Mouse (Mus musculus) heart, adult 2 months (tissue): ENCODE results near the gene Ovol3. TPM values are rescaled to one million over a fixed set of nuclear protein-coding genes. Genes with fewer than 3 reads are reported as not detected.
A peak's percentile ranks its signal among the peaks of the same experiment; 100 is the strongest.

Experiments
- DNase-seq, 2 experiments: peaks; one replicate each; pipeline ENCODE4 v3.0.0; 2021
- H3K27ac ChIP-seq: fragments of 200-600 bp; 2 replicates; pipeline ENCODE4 v1.8.1; 2022
- H3K27me3 ChIP-seq: fragments of 200-500 bp; 2 replicates; pipeline ENCODE4 v1.6.1; 2012; ENCODE audit warnings: mild to moderate bottlenecking, low read length, inconsistent platforms, mixed read lengths; ENCODE audit not compliant: control insufficient read depth, insufficient read depth
- H3K36me3 ChIP-seq: fragments of 200-500 bp; 2 replicates; pipeline ENCODE4 v1.6.1; 2012; ENCODE audit warnings: low read length, inconsistent platforms; ENCODE audit not compliant: control insufficient read depth, insufficient read depth
- H3K4me1 ChIP-seq: fragments of 200-500 bp; 2 replicates; pipeline ENCODE4 v1.6.1; 2011; ENCODE audit warnings: low read length; ENCODE audit not compliant: control insufficient read depth, insufficient read depth
- H3K4me3 ChIP-seq: fragments of 200-600 bp; 2 replicates; pipeline ENCODE4 v1.8.1; 2022
- H3K79me2 ChIP-seq: fragments of 200-500 bp; replicated peaks from 2 replicates; pipeline ENCODE4 v1.6.1; 2012; ENCODE audit warnings: mild to moderate bottlenecking, inconsistent platforms, low read length, moderate library complexity, mixed read lengths; ENCODE audit not compliant: control insufficient read depth, insufficient read depth
- H3K9ac ChIP-seq: fragments of 200-500 bp; 2 replicates; pipeline ENCODE4 v1.6.1; 2012; ENCODE audit warnings: low read depth, mild to moderate bottlenecking, control low read depth, inconsistent platforms, low read length, mixed read lengths
- CTCF ChIP-seq: fragments of 200-600 bp; IDR thresholded peaks from 2 replicates; pipeline ENCODE4 v1.8.1; 2022; ENCODE audit warnings: antibody characterized with exemption, mild to moderate bottlenecking, moderate library complexity
- EP300 ChIP-seq: fragments of 200-500 bp; IDR thresholded peaks from 2 replicates; pipeline ENCODE4 v1.6.1; 2011; ENCODE audit warnings: low read depth, low read length, control low read depth; ENCODE audit not compliant: insufficient read depth
- POLR2A ChIP-seq: fragments of 200-500 bp; IDR thresholded peaks from 2 replicates; pipeline ENCODE4 v1.6.1; 2011; ENCODE audit warnings: mild to moderate bottlenecking, low read depth, low read length, control low read depth; ENCODE audit not compliant: insufficient read depth
- WGBS: fragments of 180-500 bp; shearing (Covaris S2); methylation state at CpG from one replicate; pipeline ENCODE4 v1.1.7; 2018; 5-methylcytosine and 5-hydroxymethylcytosine counted together
- intact Hi-C: fragments of 180-260 bp; cut with DNase I; formaldehyde crosslinking; loops from one replicate; pipeline ENCODE4 v1.15.1; 2025
- long read RNA-seq: library from polyadenylated mRNA; stranded (forward); transcript quantifications from one replicate; pipeline ENCODE4 v2.0.0, GENCODE M21; 2021
- polyA plus RNA-seq: library from polyadenylated mRNA; depleted of rRNA; stranded (reverse); fragments of >200 nt; gene quantifications from 2 replicates; pipeline ENCODE4 v1.2.3, GENCODE M21; 2012; rRNA removed
- total RNA-seq, 2 experiments: library from RNA; stranded (reverse); gene quantifications; 2 replicates each; pipeline ENCODE4 v1.2.3; 2021

The Ovol3 gene
- total RNA-seq: not detected
- polyA plus RNA-seq: not detected in 2 replicates
- long read RNA-seq: 0 reads

- no peaks in the 10 kb centered on the region for H3K36me3 ChIP-seq
- no peak within 1 kb of the TSS for H3K4me3 ChIP-seq
- no peaks in the 10 kb centered on the region for H3K4me1 ChIP-seq
- H3K27ac ChIP-seq: no peak within 1 kb of the TSS
- H3K9ac ChIP-seq: no peak within 1 kb of the TSS
- no peak for DNase-seq
- H3K79me2 ChIP-seq: no peaks in the 10 kb centered on the region
- TF ChIP-seq POLR2A: no peak
- no peak for TF ChIP-seq CTCF
- no peak for TF ChIP-seq EP300
- intact Hi-C loops: no loop called here
- H3K27me3 ChIP-seq: no peaks in the 10 kb centered on the region
- 80% methylated on average over 4 of the region's 4 CpGs for WGBS
Measured at GRCm38 (mm10) chr7:30235625-30236024, at the start of gene Ovol3. Gene Ovol3 (minus strand): TSS chr7:30235725.

GRCm38 (mm10) chr7:30282740-30283139 lies 47.2 kb upstream of the Ovol3 start:
- H3K9ac ChIP-seq: 0 out of 2 replicates have a peak overlapping the region, but pooled peaks have one; percentile 35
- H3K4me3 ChIP-seq: no peak overlapping the region
- intact Hi-C loops: loop anchor here (2.0 kb wide), 1 partner anchor 18 kb away; no protein-coding TSS in a partner anchor
- no peaks in the 10 kb centered on the region for H3K79me2 ChIP-seq
- H3K27me3 ChIP-seq: no peaks in the 10 kb centered on the region
- H3K27ac ChIP-seq: no peak overlapping the region
- H3K36me3 ChIP-seq: no peaks in the 10 kb centered on the region
- H3K4me1 ChIP-seq: no peaks in the 10 kb centered on the region; the same call in 1 of the 2 replicates
- 45% methylated on average over 7 of the region's 7 CpGs for WGBS
- peak in 1 of 2 experiments; percentile 26 for DNase-seq
- TF ChIP-seq CTCF: no peak
- TF ChIP-seq EP300: no peak
- peak; percentile 52; the same call in 1 of the 2 replicates for TF ChIP-seq POLR2A

DNA sequence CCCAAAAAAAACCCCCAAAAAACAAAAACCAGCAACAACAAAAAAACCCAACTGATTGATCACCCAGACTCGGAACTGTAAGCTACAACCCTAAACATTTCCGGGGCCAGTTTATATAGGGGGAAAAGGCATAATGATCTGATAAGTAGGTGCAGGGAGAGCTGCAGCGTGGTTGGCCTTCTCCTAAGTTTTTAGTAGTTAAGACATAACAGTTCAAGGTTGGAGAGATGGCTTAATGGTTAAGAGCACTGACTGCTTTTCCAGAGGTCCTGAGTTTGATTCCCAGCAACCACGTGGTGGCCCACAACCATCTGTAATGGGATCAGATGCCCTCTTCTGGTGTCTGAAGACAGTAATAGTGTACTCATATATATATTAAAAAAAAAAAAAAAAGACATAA lies 46.0 kb upstream of the Ovol3 start:
- H3K27ac ChIP-seq: no peak overlapping the region
- 80% methylated on average over 4 of the region's 4 CpGs for whole genome bisulfite sequencing
- intact Hi-C loops: no loop called here
- H3K27me3 ChIP-seq: no peaks in the 10 kb centered on the region
- DNase-seq: no peak
- H3K4me1 ChIP-seq: no peaks in the 10 kb centered on the region; the same call in 1 of the 2 replicates
- H3K4me3 ChIP-seq: no peak overlapping the region
- no peak for TF ChIP-seq POLR2A
- TF ChIP-seq CTCF: no peak
- no peak for TF ChIP-seq EP300
- no peaks in the 10 kb centered on the region for H3K36me3 ChIP-seq
- no peak overlapping the region for H3K9ac ChIP-seq
- H3K79me2 ChIP-seq: no peaks in the 10 kb centered on the region

DNA sequence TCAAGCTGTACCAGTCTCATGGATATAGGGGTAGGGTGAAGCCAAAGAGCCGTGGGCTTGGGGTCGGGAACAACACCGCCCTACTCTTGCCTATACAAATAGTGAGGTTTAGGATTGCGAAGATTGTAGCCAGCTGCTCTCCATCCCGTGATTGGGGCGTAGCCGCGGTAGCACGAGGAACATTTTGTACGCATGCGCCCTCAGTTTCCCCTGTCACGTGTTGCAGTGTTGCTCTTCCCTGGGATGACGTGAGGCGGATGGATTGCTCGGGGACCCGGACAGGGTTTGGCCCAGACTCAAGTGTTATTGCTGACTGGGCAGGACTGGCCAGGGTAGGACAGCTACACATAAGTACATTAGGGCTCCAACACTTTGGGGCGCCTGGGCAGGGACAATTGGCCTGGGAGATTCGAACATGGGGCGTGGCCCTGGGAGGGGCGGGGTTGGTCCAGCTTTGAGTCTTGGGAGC lies 45.2 kb upstream of the Ovol3 start:
- peak overlapping the region; percentile 36 for H3K9ac ChIP-seq
- under 1% methylated on average over 20 of the region's 20 CpGs for WGBS
- no peak for TF ChIP-seq CTCF
- TF ChIP-seq POLR2A: peak; percentile 64
- intact Hi-C loops: loop anchor here (1.0 kb wide), 1 partner anchor 49 kb away; the partner anchor contains the start of gene Polr2i
- no peaks in the 10 kb centered on the region; the same call in 1 of the 2 replicates for H3K4me1 ChIP-seq
- H3K27me3 ChIP-seq: no peaks in the 10 kb centered on the region
- H3K4me3 ChIP-seq: peak overlapping the region; percentile 90
- H3K27ac ChIP-seq: peak overlapping the region; percentile 91
- no peaks in the 10 kb centered on the region for H3K36me3 ChIP-seq
- DNase-seq: peak; percentile 88 to 91
- no peaks in the 10 kb centered on the region for H3K79me2 ChIP-seq

- intact Hi-C loops: loop anchor here (1.0 kb wide), 1 partner anchor 49 kb away; the partner anchor contains the start of gene Polr2i
- H3K4me3 ChIP-seq: peak within 1 kb of the TSS; percentile 90
- H3K36me3 ChIP-seq: no peaks in the 10 kb centered on the region
- peak within 1 kb of the TSS; percentile 91 for H3K27ac ChIP-seq
- no peaks in the 10 kb centered on the region; the same call in 1 of the 2 replicates for H3K4me1 ChIP-seq
- H3K79me2 ChIP-seq: no peaks in the 10 kb centered on the region
- no peaks in the 10 kb centered on the region for H3K27me3 ChIP-seq
- peak within 1 kb of the TSS; percentile 36 for H3K9ac ChIP-seq
- WGBS: under 1% methylated on average over 48 of the region's 49 CpGs
- DNase-seq: peak; percentile 91 to 93
- TF ChIP-seq EP300: no peak
- peak; percentile 67; the same call in 1 of the 2 replicates for TF ChIP-seq POLR2A
- TF ChIP-seq CTCF: 0 out of 2 replicates have a peak, but pooled peaks have one; percentile 2
Measured at GRCm38 (mm10) chr7:30279951-30280669, 44.6 kb upstream of the Ovol3 start, which contains the start of the genes Thap8 and Wdr62. Gene Thap8 (plus strand): TSS chr7:30280094. Gene Wdr62 (minus strand): TSS chr7:30280419.

DNA sequence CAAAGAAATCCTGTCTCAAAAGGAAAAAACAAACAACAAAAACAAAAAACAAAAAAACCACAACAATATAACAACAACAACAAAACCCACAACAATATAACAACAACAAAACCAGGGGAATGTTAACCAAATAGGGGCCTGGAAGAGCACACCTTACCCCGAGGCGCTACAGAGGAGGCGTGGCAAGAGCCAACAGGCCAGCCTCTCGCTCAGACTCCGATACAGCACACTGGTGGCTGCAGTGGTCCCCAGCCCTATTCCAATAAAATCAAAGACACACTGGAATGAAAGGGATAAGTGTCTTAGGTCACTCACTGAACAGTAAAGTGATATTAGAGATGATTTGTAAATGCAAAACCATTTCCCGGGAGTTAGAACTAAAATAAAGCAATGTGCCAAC lies 44.0 kb upstream of the Ovol3 start:
- Histone ChIP-seq H3K36me3 (no peaks in the 10 kb centered on the region), H3K79me2 (no peaks in the 10 kb centered on the region), H3K9ac (no peak overlapping the region), H3K4me1 (no peaks in the 10 kb centered on the region; the same call in 1 of the 2 replicates), H3K4me3 (peak overlapping the region; percentile 90), H3K27me3 (no peaks in the 10 kb centered on the region), H3K27ac (no peak overlapping the region; the same call in 1 of the 2 replicates)
- WGBS: 0% methylated on average over 6 of the region's 6 CpGs
- TF ChIP-seq POLR2A: no peak
- TF ChIP-seq EP300: no peak
- no peak for TF ChIP-seq CTCF
- no peak for DNase-seq
- intact Hi-C loops: no loop called here
